Mouse (Mus musculus) neural tube, embryonic 11.5 days (tissue): ENCODE results near the gene Ift43. TPM values are rescaled to one million over a fixed set of nuclear protein-coding genes. Genes with fewer than 3 reads are reported as not detected.

Experiments
- ATAC-seq: fragments of 200-750 bp; cut with Nextera tagmentation; 2 replicates; pipeline ENCODE4 v1.8.0; 2017; ENCODE audit warnings: moderate number of reproducible peaks, mild to moderate bottlenecking, moderate TSS enrichment, moderate library complexity; ENCODE audit not compliant: insufficient read depth, low FRiP score, low TSS enrichment
- DNase-seq: peaks from one replicate; pipeline ENCODE4 v3.0.0-alpha.2; 2015; ENCODE audit warnings: low spot score
- H3K27ac ChIP-seq: fragments of 300-500 bp; sonication (generic); 2 replicates; pipeline ENCODE4 v1.5.1; 2014; ENCODE audit warnings: low read depth, mild to moderate bottlenecking, low read length
- H3K27me3 ChIP-seq: fragments of 300-500 bp; sonication (generic); 2 replicates; pipeline ENCODE4 v1.6.1; 2014; ENCODE audit warnings: mild to moderate bottlenecking, low read length, mixed read lengths; ENCODE audit not compliant: control insufficient read depth, insufficient read depth
- H3K36me3 ChIP-seq: fragments of 300-500 bp; sonication (generic); 2 replicates; pipeline ENCODE4 v1.6.1; 2014; ENCODE audit warnings: mild to moderate bottlenecking, low read length, moderate library complexity, mixed read lengths; ENCODE audit not compliant: control insufficient read depth, insufficient read depth
- H3K4me1 ChIP-seq: fragments of 300-500 bp; sonication (generic); 2 replicates; pipeline ENCODE4 v1.6.1; 2014; ENCODE audit warnings: low read length, mixed read lengths; ENCODE audit not compliant: control insufficient read depth, insufficient read depth
- H3K4me2 ChIP-seq: fragments of 300-500 bp; sonication (generic); 2 replicates; pipeline ENCODE4 v1.6.1; 2014; ENCODE audit warnings: low read depth, mild to moderate bottlenecking, moderate library complexity
- H3K4me3 ChIP-seq: fragments of 300-500 bp; sonication (generic); 2 replicates; pipeline ENCODE4 v1.5.1; 2014; ENCODE audit warnings: low read depth, low read length
- H3K9ac ChIP-seq: fragments of 300-500 bp; sonication (generic); 2 replicates; pipeline ENCODE4 v1.6.1; 2014; ENCODE audit warnings: mild to moderate bottlenecking, low read length
- H3K9me3 ChIP-seq: fragments of 300-500 bp; sonication (generic); 2 replicates; pipeline ENCODE4 v1.6.1; 2016; ENCODE audit warnings: low read length; ENCODE audit not compliant: control insufficient read depth
- whole genome bisulfite sequencing: fragments of 180-500 bp; shearing (Covaris S2); extraction: QIAGEN DNeasy Blood & Tissue Kit; methylation state at CpG from one replicate; pipeline ENCODE4 v1.1.7; 2014; 5-methylcytosine and 5-hydroxymethylcytosine counted together
- polyA plus RNA-seq: library from polyadenylated mRNA; unstranded; fragments of >200 nt; fragmentation: Nextera tagmentation; extraction: Ambion mirVana; gene quantifications from 2 replicates; pipeline ENCODE4 v1.2.1, GENCODE M21; 2014

Ift43 gene
- polyA plus RNA-seq, 1 experiment from 2014 or later = 88.1 TPM

DNA sequence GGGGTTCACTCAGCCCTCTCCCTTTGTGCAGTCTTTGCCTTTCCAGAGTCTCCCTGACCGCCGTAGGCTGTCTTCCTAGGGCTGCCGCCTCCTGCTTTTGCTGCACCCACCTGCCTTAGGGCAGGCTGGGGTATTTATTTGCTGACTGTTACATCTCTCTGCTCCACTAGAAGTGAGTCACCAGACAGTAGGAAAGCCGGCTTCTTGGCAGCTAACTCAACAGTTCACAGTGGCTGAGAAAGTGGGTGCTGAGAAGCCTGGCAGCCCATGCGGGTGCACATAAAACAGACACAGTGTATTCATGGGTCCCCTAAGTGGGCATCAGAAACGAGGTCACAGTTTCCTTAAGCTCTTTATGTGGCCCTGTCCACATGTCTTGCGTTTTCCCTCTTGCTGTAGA is 3.5 kb downstream of the Ift43 start:
- no peak overlapping the region for H3K9ac ChIP-seq
- H3K27ac ChIP-seq = no peak overlapping the region
- DNase-seq (no peak), ATAC-seq (no peak)
- H3K4me1 ChIP-seq = peaks cover 5% of the 10 kb centered on the region
- no peak overlapping the region for H3K4me2 ChIP-seq
- no peaks in the 10 kb centered on the region; the same call in 1 of the 2 replicates for H3K36me3 ChIP-seq
- WGBS = 88% methylated on average over 7 of the region's 7 CpGs
- H3K4me3 ChIP-seq = no peak overlapping the region
- H3K27me3 ChIP-seq = no peaks in the 10 kb centered on the region
- H3K9me3 ChIP-seq = no peaks in the 10 kb centered on the region

GRCm38 (mm10) chr12:86086550-86086949 is 4.2 kb downstream of the Ift43 start:
- Histone ChIP-seq H3K27ac (no peak overlapping the region), H3K9ac (no peak overlapping the region), H3K4me3 (no peak overlapping the region), H3K4me2 (no peak overlapping the region), H3K27me3 (no peaks in the 10 kb centered on the region), H3K36me3 (no peaks in the 10 kb centered on the region; the same call in 1 of the 2 replicates), H3K9me3 (no peaks in the 10 kb centered on the region), H3K4me1 (peaks cover 5% of the 10 kb centered on the region)
- 85% methylated on average over 8 of the region's 8 CpGs for WGBS
- DNase-seq = no peak
- no peak for ATAC-seq

DNA sequence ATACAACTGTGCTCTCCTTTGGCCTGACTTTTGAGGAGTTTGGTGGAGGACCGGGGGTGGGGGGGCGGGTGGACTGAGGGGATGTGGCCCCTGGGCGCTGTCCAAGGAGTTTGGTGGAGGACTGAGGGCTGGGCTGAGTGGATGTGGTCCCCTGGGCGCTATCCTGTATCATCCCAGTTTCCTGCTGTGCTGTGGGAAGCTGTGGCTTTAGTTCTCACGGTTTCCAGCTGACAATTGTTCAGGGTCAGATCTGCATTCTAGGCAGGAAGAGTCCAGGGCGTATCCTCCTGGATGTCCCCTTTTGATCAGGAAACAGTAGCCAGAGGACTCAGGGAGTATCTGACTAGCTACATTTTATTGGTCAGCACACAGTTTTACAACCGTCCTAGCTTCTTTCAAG is 5.7 kb downstream of the Ift43 start:
- ATAC-seq = no peak
- Histone ChIP-seq H3K9me3 (no peaks in the 10 kb centered on the region), H3K4me1 (peaks cover 4% of the 10 kb centered on the region; the same call in 1 of the 2 replicates), H3K4me2 (no peak overlapping the region), H3K36me3 (no peaks in the 10 kb centered on the region; the same call in 1 of the 2 replicates), H3K27me3 (no peaks in the 10 kb centered on the region), H3K27ac (no peak overlapping the region), H3K9ac (no peak overlapping the region), H3K4me3 (no peak overlapping the region)
- DNase-seq = no peak
- 67% methylated on average over 7 of the region's 7 CpGs for WGBS

- ATAC-seq (no peak), DNase-seq (no peak)
- no peak overlapping the region for H3K4me3 ChIP-seq
- H3K4me1 ChIP-seq = 0 out of 2 replicates have a peak, but pooled peaks cover 3% of the 10 kb centered on the region
- no peaks in the 10 kb centered on the region; the same call in 1 of the 2 replicates for H3K36me3 ChIP-seq
- H3K4me2 ChIP-seq = no peak overlapping the region
- H3K9ac ChIP-seq = no peak overlapping the region
- no peak overlapping the region for H3K27ac ChIP-seq
- H3K9me3 ChIP-seq = no peaks in the 10 kb centered on the region
- WGBS = 76% methylated on average over 4 of the region's 4 CpGs
- H3K27me3 ChIP-seq = no peaks in the 10 kb centered on the region
Observed at GRCm38 (mm10) chr12:86090764-86091163, 8.4 kb downstream of the Ift43 start.

- H3K4me1 ChIP-seq = 0 out of 2 replicates have a peak, but pooled peaks cover 3% of the 10 kb centered on the region
- no peak overlapping the region for H3K4me3 ChIP-seq
- no peaks in the 10 kb centered on the region for H3K9me3 ChIP-seq
- no peaks in the 10 kb centered on the region for H3K36me3 ChIP-seq
- no peak overlapping the region for H3K4me2 ChIP-seq
- DNase-seq = no peak
- H3K27ac ChIP-seq = no peak overlapping the region
- no peak overlapping the region for H3K9ac ChIP-seq
- WGBS = 52% methylated on average over 18 of the region's 18 CpGs
- H3K27me3 ChIP-seq = no peaks in the 10 kb centered on the region
- no peak for ATAC-seq
Observed at GRCm38 (mm10) chr12:86091601-86092132, 9.3 kb downstream of the Ift43 start.

GRCm38 (mm10) chr12:86094075-86094474 is 11.7 kb downstream of the Ift43 start:
- H3K9ac ChIP-seq = no peak overlapping the region
- H3K27me3 ChIP-seq = no peaks in the 10 kb centered on the region
- no peak overlapping the region for H3K27ac ChIP-seq
- H3K4me2 ChIP-seq = no peak overlapping the region
- H3K4me1 ChIP-seq = 0 out of 2 replicates have a peak, but pooled peaks cover 3% of the 10 kb centered on the region
- H3K36me3 ChIP-seq = no peaks in the 10 kb centered on the region
- DNase-seq (no peak), ATAC-seq (no peak)
- no peak overlapping the region for H3K4me3 ChIP-seq
- 91% methylated on average over 4 of the region's 4 CpGs for WGBS
- no peaks in the 10 kb centered on the region for H3K9me3 ChIP-seq

DNA sequence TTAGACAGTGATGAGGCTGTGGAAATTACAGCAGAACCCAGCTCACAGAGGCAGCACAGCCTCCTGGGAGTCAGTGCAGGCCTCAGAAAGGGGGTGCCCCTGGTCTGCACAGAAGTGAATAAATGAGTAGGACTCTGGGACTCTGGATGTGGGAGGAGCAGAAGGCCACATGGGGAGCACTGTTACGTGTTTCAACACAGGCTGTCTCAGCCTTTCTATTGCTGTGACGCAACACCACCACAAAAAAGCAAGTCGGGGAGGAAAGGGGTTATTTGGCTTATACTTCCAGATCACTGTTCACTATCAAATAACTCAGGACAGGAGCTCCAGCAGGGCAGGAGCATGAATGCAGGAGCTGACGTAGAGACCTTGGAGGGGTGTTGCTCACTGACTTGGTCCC is 13.5 kb downstream of the Ift43 start:
- WGBS = 92% methylated on average over 4 of the region's 4 CpGs
- no peak overlapping the region for H3K27ac ChIP-seq
- H3K4me2 ChIP-seq = no peak overlapping the region
- H3K9ac ChIP-seq = no peak overlapping the region
- no peak for ATAC-seq
- DNase-seq = no peak
- no peaks in the 10 kb centered on the region for H3K27me3 ChIP-seq
- H3K4me1 ChIP-seq = 0 out of 2 replicates have a peak, but pooled peaks cover 3% of the 10 kb centered on the region
- no peaks in the 10 kb centered on the region for H3K9me3 ChIP-seq
- H3K4me3 ChIP-seq = no peak overlapping the region
- H3K36me3 ChIP-seq = no peaks in the 10 kb centered on the region

GRCm38 (mm10) chr12:86097781-86098180 is 15.4 kb downstream of the Ift43 start:
- Histone ChIP-seq H3K4me1 (no peaks in the 10 kb centered on the region), H3K27ac (no peak overlapping the region), H3K4me3 (no peak overlapping the region), H3K9me3 (no peaks in the 10 kb centered on the region), H3K27me3 (no peaks in the 10 kb centered on the region), H3K36me3 (no peaks in the 10 kb centered on the region), H3K4me2 (no peak overlapping the region), H3K9ac (no peak overlapping the region)
- DNase-seq = no peak
- 74% methylated on average over 11 of the region's 11 CpGs for WGBS
- ATAC-seq = no peak

- ATAC-seq (no peak), DNase-seq (no peak)
- WGBS = 84% methylated on average over 3 of the region's 3 CpGs
- Histone ChIP-seq H3K4me1 (peaks cover 3% of the 10 kb centered on the region; the same call in 1 of the 2 replicates), H3K27ac (no peak overlapping the region), H3K9me3 (no peaks in the 10 kb centered on the region), H3K4me3 (no peak overlapping the region), H3K9ac (no peak overlapping the region), H3K27me3 (no peaks in the 10 kb centered on the region), H3K4me2 (no peak overlapping the region), H3K36me3 (no peaks in the 10 kb centered on the region)
Observed at GRCm38 (mm10) chr12:86100711-86101110, 18.4 kb downstream of the Ift43 start.
